Mouse (Mus musculus) adrenal gland (tissue): Measurements from ENCODE around the gene Trim80.
"Not testable (repeated sequence)": the region's sequence is repeated elsewhere in the genome, so short reads cannot be mapped to it uniquely, and the experiment has no call there.

Experiments
- intact Hi-C: fragments of 180-260 bp; cut with DNase I; formaldehyde crosslinking; loops from one replicate; pipeline ENCODE4 v1.15.1; 2025

Gene Trim80

DNA sequence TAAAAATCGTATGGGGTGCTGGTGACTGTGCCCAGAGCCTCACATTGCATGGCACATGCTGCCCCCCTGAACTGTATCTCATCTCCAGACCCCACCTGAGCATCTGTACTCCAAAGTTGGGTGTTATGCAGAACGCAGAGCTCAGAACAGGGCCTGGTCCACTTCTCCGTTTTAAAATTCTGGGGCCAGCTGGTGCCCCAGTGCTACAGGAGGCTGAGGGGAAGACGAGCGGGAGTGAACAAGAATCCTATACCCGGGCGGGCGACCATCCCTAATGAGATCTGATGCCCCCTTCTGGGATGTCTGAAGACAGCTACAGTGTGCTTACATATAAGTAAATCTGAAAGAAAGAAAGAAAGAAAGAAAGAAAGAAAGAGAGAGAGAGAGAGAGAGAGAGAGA, 20.6 kb downstream of the Trim80 start:
- intact Hi-C loops, result no loop called here

DNA sequence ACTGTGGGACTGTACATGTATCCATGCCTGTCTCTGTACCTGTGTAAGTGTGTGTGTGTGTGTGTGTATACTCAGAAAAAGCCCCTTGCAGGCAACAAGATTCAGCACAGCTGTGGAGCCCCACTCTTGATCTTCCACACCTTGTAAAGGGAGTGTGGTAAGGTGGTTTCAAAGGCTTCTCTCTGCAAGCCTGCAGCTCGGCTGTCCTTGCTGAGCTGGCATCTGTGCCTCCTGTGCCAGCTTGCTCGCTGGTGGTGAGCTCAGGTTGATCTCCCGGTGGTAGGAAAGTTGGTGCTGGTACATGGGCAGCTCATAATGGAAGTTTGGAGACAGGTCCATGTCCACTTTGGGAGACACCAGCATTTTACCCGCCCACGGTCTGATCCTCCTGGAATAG, 21.5 kb downstream of the Trim80 start:
- intact Hi-C loops, result no loop called here

- intact Hi-C loops, result no loop called here
Observed at GRCm38 (mm10) chr11:115462243-115462891, 22.0 kb downstream of the Trim80 start, which contains the start of gene Slc16a5. Gene Slc16a5, plus strand, starts transcription at chr11:115462474.

DNA sequence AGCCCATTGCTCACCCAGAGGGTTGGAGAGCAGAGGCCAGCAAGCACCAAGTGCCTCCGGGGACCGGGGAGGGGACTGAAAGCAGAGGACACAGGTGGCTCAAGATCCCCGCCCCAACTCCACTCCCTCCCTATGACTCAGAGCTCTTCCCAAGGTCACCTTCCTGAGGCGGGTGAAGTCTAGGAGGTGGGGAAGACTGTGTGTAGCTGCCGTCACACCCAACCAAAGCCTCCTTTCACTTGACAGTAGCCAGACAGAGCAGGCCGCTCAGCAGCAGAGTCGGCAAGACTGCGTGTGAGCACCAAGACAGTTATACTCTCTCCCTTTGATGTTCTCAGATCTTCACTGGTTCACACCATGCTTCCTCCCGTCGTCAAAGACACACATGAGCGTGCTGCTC, 23.1 kb downstream of the Trim80 start:
- intact Hi-C loops, result no loop called here

- intact Hi-C loops, result no loop called here
Observed at GRCm38 (mm10) chr11:115464851-115465250, 24.5 kb downstream of the Trim80 start.

DNA sequence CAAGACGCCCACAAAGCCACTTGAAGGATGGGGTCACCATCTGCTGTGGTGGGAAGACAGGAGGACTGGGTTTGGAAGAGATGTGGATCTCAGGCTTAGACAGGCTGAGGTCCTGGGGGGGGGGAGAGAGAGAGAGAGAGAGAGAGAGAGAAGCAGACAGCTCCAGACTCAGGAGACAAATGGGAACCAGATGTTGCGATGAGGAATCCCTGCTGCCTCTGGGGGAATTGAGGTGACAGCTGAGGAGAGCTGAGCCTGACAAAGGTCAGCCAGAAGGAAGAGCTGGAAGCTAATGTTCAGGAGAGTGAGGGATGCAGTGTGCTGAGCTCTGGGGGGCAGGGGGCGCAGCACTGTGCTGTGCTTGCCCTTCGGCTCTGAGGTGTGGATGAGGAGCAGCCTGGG, 26.9 kb downstream of the Trim80 start:
- intact Hi-C loops, result no loop called here

GRCm38 (mm10) chr11:115472183-115472582, 31.8 kb downstream of the Trim80 start:
- intact Hi-C loops, result loop anchor here (2.0 kb wide), 1 partner anchor 43 kb away; no protein-coding TSS in a partner anchor

DNA sequence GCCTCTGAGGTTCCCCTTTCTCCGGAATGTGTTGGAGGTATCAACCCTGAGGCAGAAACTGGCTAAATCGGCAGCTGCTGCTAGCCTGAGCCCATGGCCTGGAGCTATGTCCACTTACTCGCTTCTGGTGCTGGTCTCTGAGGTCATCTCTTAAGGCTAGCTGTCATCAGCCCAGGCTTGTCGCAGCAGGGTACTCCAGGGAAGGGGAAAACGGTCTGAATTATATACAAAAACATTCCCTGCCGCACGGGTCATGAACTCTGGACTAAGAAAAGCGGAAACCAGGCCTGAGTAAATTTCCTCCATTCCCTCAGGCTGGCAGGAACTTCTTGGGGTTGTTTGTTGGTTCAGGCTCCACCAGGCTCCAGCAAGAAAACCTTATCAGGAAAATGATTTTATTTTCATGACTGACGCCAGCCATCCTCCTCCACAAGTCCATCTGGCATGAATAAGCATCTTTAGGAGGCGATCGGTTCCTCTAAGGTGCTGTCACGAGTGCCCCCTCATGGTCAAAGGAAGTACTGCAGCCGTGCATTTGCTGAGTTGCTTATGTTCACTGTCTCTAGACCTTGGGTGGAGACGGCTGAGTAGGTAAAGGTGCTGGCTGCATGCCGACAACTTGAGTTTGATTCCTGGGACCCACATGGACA, 33.4 kb downstream of the Trim80 start:
- intact Hi-C loops, result loop anchor here (1.0 to 2.0 kb wide), 2 partner anchors 45 to 116 kb away; no protein-coding TSS in a partner anchor

- intact Hi-C loops, result no loop called here
Observed at GRCm38 (mm10) chr11:115475025-115475757, 34.8 kb downstream of the Trim80 start, which contains the start of gene Armc7. Gene Armc7, plus strand, starts transcription at chr11:115475667.

GRCm38 (mm10) chr11:115475758-115476237, 35.5 kb downstream of the Trim80 start:
- intact Hi-C loops, result no loop called here

GRCm38 (mm10) chr11:115476630-115477029, 36.3 kb downstream of the Trim80 start:
- intact Hi-C loops, result not testable (repeated sequence)

DNA sequence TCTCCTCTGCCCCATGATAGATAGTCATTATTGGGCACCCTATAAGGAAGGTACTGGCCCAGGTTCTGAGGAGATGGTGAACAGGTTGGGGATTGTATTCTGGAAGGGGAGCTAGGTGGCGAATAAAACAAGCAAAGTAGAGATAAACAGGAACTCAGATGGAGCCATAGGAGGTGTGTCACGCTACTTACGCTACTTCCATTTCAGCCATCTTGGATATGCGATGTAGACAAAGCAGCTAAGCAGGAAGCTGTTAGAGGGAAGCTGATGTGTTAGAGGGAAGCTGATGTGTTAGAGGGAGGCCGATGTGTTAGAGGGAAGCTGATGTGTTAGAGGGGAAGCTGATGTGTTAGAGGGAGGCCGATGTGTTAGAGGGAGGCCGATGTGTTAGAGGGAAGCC, 37.0 kb downstream of the Trim80 start:
- intact Hi-C loops, result not testable (repeated sequence)

- intact Hi-C loops, result no loop called here
Observed at GRCm38 (mm10) chr11:115478296-115478938, 38.1 kb downstream of the Trim80 start.

- intact Hi-C loops, result loop anchor here (10.0 kb wide), 1 partner anchor 233 kb away; no protein-coding TSS in a partner anchor
Observed at GRCm38 (mm10) chr11:115481553-115482259, 41.4 kb downstream of the Trim80 start.

DNA sequence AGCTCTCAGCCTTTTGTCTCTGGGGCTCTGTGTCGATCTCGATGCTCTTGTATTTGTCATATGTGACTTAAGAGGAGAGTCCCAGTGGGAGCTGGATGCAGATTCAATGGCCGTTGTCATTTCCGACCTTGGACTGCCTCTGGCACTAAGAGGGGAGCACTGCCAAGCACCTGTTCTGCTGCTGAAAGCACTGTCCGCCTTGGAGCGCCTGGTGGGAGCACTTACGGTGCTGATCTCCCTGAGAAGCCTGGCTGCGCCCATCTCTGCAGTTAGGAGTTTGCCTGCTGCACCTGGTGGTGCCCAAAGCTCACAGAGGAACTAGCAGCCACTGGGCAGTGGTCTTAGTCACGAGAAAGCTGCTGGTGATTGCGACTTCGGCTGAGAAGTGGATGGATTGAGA, 42.9 kb downstream of the Trim80 start:
- intact Hi-C loops, result loop anchor here (10.0 kb wide), 1 partner anchor 232 kb away; no protein-coding TSS in a partner anchor

GRCm38 (mm10) chr11:115483726-115484125, 43.4 kb downstream of the Trim80 start:
- intact Hi-C loops, result loop anchor here (10.0 kb wide), 1 partner anchor 231 kb away; no protein-coding TSS in a partner anchor

- intact Hi-C loops, result loop anchor here (10.0 kb wide), 1 partner anchor 230 kb away; no protein-coding TSS in a partner anchor
Observed at GRCm38 (mm10) chr11:115485155-115485554, 44.8 kb downstream of the Trim80 start.

DNA sequence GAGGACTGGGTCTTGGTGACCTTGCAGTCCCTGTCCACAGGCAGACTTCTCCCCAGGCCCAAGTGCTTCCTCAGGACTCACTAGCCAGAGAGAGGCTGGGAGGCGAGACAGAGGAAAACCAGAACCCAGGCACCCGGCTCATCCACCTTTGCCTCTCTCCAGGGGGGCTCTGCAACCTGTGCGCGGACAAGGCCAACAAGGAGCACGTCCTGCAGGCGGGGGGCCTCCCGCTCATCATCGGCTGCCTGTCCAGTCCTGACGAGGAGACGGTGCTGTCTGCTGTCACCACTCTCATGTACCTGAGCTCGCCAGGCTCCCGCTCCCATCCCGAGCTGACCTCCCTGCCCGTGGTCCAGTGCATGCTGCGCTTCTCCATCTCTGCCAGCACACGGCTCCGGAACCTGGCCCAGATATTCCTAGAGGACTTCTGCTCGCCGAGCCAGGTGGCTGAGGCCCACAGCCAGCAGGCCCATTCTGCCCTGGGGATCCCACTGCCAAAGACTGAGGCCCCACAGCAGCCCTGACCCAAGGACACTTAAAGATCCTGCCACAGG, 48.3 kb downstream of the Trim80 start:
- intact Hi-C loops, result loop anchor here (10.0 kb wide), 1 partner anchor 226 kb away; no protein-coding TSS in a partner anchor

GRCm38 (mm10) chr11:115490441-115491355, 50.4 kb downstream of the Trim80 start:
- intact Hi-C loops, result loop anchor here (2.0 kb wide), 1 partner anchor 44 kb away; no protein-coding TSS in a partner anchor
